In the genomic region with DNA sequence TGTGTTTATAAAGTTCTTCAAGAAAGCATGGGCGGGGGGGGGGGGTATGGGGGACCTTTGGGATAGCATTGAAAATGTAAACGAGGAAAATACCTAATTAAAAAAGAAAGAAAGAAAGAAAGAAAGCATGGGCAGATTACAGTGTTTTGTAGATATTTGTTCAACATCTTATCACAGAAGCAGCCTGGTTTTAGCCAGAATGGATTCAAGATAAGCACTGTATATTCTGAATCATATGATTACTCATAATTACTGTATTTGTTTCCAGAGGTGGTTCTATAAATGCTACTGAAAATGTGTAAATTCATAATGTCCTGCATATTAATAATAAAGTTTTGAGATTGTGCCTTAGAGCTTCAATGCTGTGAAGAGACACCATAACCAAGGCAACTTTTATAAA, we compare ENCODE assay signal across 23 mouse cellular contexts. TPM values are rescaled to one million over a fixed set of nuclear protein-coding genes. Genes with fewer than 3 reads are reported as not detected.
DNase-seq lines count a peak whose midpoint lies in the region; ATAC-seq and TF ChIP-seq lines count a peak whose summit lies in the region.
"Had no signal": no experiment of that assay in that cellular context is flagged by ENCODE, and none has a peak within 500 bp of the region (broad histone marks: within the 10 kb centered on the region; RNA-seq: fewer than 3 reads in every experiment).

No protein-coding gene starts in this region.

- peak overlapping the region; percentile 17; the same call in 1 of the 2 replicates for H3K4me2 ChIP-seq in liver, embryonic 16.5 days (ENCODE audit: low read depth, low read length)
- H3K4me2 ChIP-seq in liver, embryonic 11.5 days, result no peak overlapping the region
- H3K4me2 ChIP-seq in liver, postnatal 0 days (ENCODE audit: low read depth, low read length), result peak overlapping the region; percentile 35; the same call in 1 of the 2 replicates
- H3K4me2 ChIP-seq in hindbrain, embryonic 13.5 days, result no peak overlapping the region
- H3K4me2 ChIP-seq: embryonic facial prominence, embryonic 12.5 days; embryonic facial prominence, embryonic 15.5 days; forebrain, embryonic 12.5 days; forebrain, embryonic 15.5 days; hindbrain, embryonic 12.5 days; intestine, embryonic 15.5 days had no signal

- no peak for TF ChIP-seq POLR2A in MEL (IDR thresholded peaks at IDR 0.05; ENCODE audit: control insufficient read depth in 1 of 2, insufficient read depth in 1 of 2, low read depth in 1 of 2, low read length in 2 of 2, poor library complexity in 1 of 2)

- H3K4me3 ChIP-seq in liver, embryonic 16.5 days (ENCODE audit: low read depth, low read length), result no peak overlapping the region
- H3K4me3 ChIP-seq in liver, embryonic 11.5 days (ENCODE audit: low read depth, low read length), result no peak overlapping the region
- H3K4me3 ChIP-seq in MEL (ENCODE audit: control insufficient read depth in 1 of 2, insufficient read depth in 1 of 2, low read depth in 2 of 2, low read length in 2 of 2), result peak overlapping the region in 1 of 2 experiments; percentile 2; a peak in 1 of 4 replicates
- no peak overlapping the region for H3K4me3 ChIP-seq in liver, postnatal 0 days (ENCODE audit: low read depth, low read length)
- H3K4me3 ChIP-seq in hindbrain, embryonic 13.5 days, result no peak overlapping the region
- no peak overlapping the region for H3K4me3 ChIP-seq in midbrain, embryonic 10.5 days
- H3K4me3 ChIP-seq in forebrain, embryonic 10.5 days, result no peak overlapping the region
- H3K4me3 ChIP-seq: embryonic facial prominence, embryonic 12.5 days; embryonic facial prominence, embryonic 15.5 days; forebrain, embryonic 12.5 days; forebrain, embryonic 15.5 days; heart, adult 2 months; heart, embryonic 10.5 days; hindbrain, embryonic 12.5 days; intestine, embryonic 15.5 days had no signal

- TF ChIP-seq CTCF in MEL (IDR thresholded peaks at IDR 0.05 in 2 of 3, conservative IDR thresholded peaks at IDR 0.05 in 1 of 3; ENCODE audit: control insufficient read depth in 1 of 3, insufficient read depth in 1 of 3, low read depth in 2 of 3, low read length in 3 of 3, poor library complexity in 1 of 3, severe bottlenecking in 1 of 3), result no peak
- no peak for TF ChIP-seq CTCF in liver, postnatal 0 days (IDR thresholded peaks at IDR 0.05; ENCODE audit: low read depth)

- peak; percentile 75 to 86 for TF ChIP-seq EP300 in MEL (IDR thresholded peaks at IDR 0.05; ENCODE audit: low read depth in 1 of 2, low read length in 2 of 2)
- TF ChIP-seq EP300 in liver, postnatal 0 days (IDR thresholded peaks at IDR 0.05; ENCODE audit: low read depth), result peak; percentile 20; the same call in 1 of the 2 replicates

- WGBS in liver, embryonic 16.5 days (ENCODE audit: insufficient replicate concordance), result 35% methylated on average over 2 of the region's 2 CpGs
- WGBS in liver, embryonic 11.5 days, result 68% methylated on average over 2 of the region's 2 CpGs
- WGBS in liver, postnatal 0 days (ENCODE audit: insufficient replicate concordance), result 36% methylated on average over 2 of the region's 2 CpGs
- 70% methylated on average over 2 of the region's 2 CpGs for WGBS in hindbrain, embryonic 13.5 days
- 72% methylated on average over 2 of the region's 2 CpGs for WGBS in midbrain, embryonic 10.5 days
- 66% methylated on average over 2 of the region's 2 CpGs for WGBS in forebrain, embryonic 10.5 days

- peaks cover 9% of the 10 kb centered on the region for H3K79me2 ChIP-seq in MEL (ENCODE audit: control insufficient read depth, insufficient read depth, low read length, poor library complexity)

- ATAC-seq in liver, embryonic 16.5 days (ENCODE audit: low read depth), result peak; percentile 59; the same call in 1 of the 2 replicates
- ATAC-seq in liver, embryonic 11.5 days (replicated peaks; ENCODE audit: low FRiP score), result no peak
- ATAC-seq in liver, postnatal 0 days, result 0 out of 2 replicates have a peak, but pooled peaks have one; percentile 41
- ATAC-seq in hindbrain, embryonic 13.5 days (ENCODE audit: low FRiP score), result no peak
- ATAC-seq: CD4-positive, CD25-positive, alpha-beta regulatory T cell, adult 4 months; forebrain, embryonic 15.5 days; hindbrain, embryonic 16.5 days; intestine, embryonic 15.5 days; Patski had no signal

- H3K4me1 ChIP-seq in liver, embryonic 16.5 days (ENCODE audit: control insufficient read depth, low read depth, low read length), result peaks cover 9% of the 10 kb centered on the region
- peaks cover 6% of the 10 kb centered on the region for H3K4me1 ChIP-seq in liver, embryonic 11.5 days (replicated peaks; ENCODE audit: control insufficient read depth, insufficient read depth, low read length)
- peaks cover 16 to 36% of the 10 kb centered on the region in 2 experiments for H3K4me1 ChIP-seq in MEL (ENCODE audit: control insufficient read depth in 1 of 2, insufficient read depth in 2 of 2, low read length in 2 of 2)
- peaks cover 12% of the 10 kb centered on the region for H3K4me1 ChIP-seq in liver, postnatal 0 days (ENCODE audit: insufficient read depth)
- peaks cover 8% of the 10 kb centered on the region for H3K4me1 ChIP-seq in hindbrain, embryonic 13.5 days (replicated peaks)
- peaks cover 8% of the 10 kb centered on the region for H3K4me1 ChIP-seq in midbrain, embryonic 10.5 days
- H3K4me1 ChIP-seq in forebrain, embryonic 10.5 days, result peaks cover 7% of the 10 kb centered on the region

- no peaks in the 10 kb centered on the region for H3K27me3 ChIP-seq in liver, embryonic 16.5 days (ENCODE audit: control insufficient read depth, insufficient read depth, low read depth, low read length)
- no peaks in the 10 kb centered on the region for H3K27me3 ChIP-seq in liver, embryonic 11.5 days (replicated peaks; ENCODE audit: control insufficient read depth, insufficient read depth, low read length)
- no peaks in the 10 kb centered on the region; a peak in 1 of 4 replicates for H3K27me3 ChIP-seq in MEL (ENCODE audit: control insufficient read depth in 1 of 2, insufficient read depth in 2 of 2, low read length in 2 of 2)
- no peaks in the 10 kb centered on the region for H3K27me3 ChIP-seq in liver, postnatal 0 days (ENCODE audit: insufficient read depth, low read length)
- H3K27me3 ChIP-seq in hindbrain, embryonic 13.5 days, result no peaks in the 10 kb centered on the region
- H3K27me3 ChIP-seq in midbrain, embryonic 10.5 days (ENCODE audit: low read depth, poor library complexity, severe bottlenecking), result no peaks in the 10 kb centered on the region
- no peaks in the 10 kb centered on the region for H3K27me3 ChIP-seq in forebrain, embryonic 10.5 days (ENCODE audit: poor library complexity, severe bottlenecking)
- H3K27me3 ChIP-seq: embryonic facial prominence, embryonic 12.5 days; embryonic facial prominence, embryonic 15.5 days; forebrain, embryonic 12.5 days; forebrain, embryonic 15.5 days; hindbrain, embryonic 12.5 days; intestine, embryonic 15.5 days; Patski had no signal

- TF ChIP-seq RAD21 in MEL (IDR thresholded peaks at IDR 0.05; ENCODE audit: low read depth, low read length), result no peak

- H3K27ac ChIP-seq in liver, embryonic 16.5 days (ENCODE audit: low read length), result 0 out of 2 replicates have a peak overlapping the region, but pooled peaks have one; percentile 44
- H3K27ac ChIP-seq in liver, embryonic 11.5 days (ENCODE audit: low read depth, low read length), result no peak overlapping the region
- H3K27ac ChIP-seq in MEL (ENCODE audit: control insufficient read depth, low read depth, low read length), result peak overlapping the region; percentile 84
- H3K27ac ChIP-seq in liver, postnatal 0 days (ENCODE audit: low read depth), result peak overlapping the region; percentile 39; the same call in 1 of the 2 replicates
- no peak overlapping the region for H3K27ac ChIP-seq in hindbrain, embryonic 13.5 days
- no peak overlapping the region for H3K27ac ChIP-seq in midbrain, embryonic 10.5 days (replicated peaks)
- no peak overlapping the region for H3K27ac ChIP-seq in forebrain, embryonic 10.5 days
- H3K27ac ChIP-seq: embryonic facial prominence, embryonic 12.5 days; embryonic facial prominence, embryonic 15.5 days; forebrain, embryonic 12.5 days; forebrain, embryonic 15.5 days; heart, adult 2 months; heart, embryonic 10.5 days; hindbrain, embryonic 12.5 days; intestine, embryonic 15.5 days had no signal

- no peaks in the 10 kb centered on the region for H3K36me3 ChIP-seq in liver, embryonic 16.5 days (ENCODE audit: control insufficient read depth, insufficient read depth)
- H3K36me3 ChIP-seq in liver, embryonic 11.5 days (ENCODE audit: control insufficient read depth, insufficient read depth, low read length), result peaks cover 14% of the 10 kb centered on the region
- H3K36me3 ChIP-seq in MEL (ENCODE audit: control insufficient read depth in 1 of 2, insufficient read depth in 2 of 2, low read length in 2 of 2), result peaks cover 0 to 34% of the 10 kb centered on the region in 2 experiments; a peak in 2 of 4 replicates
- H3K36me3 ChIP-seq in liver, postnatal 0 days (replicated peaks; ENCODE audit: insufficient read depth, low read length), result no peaks in the 10 kb centered on the region
- H3K36me3 ChIP-seq in hindbrain, embryonic 13.5 days, result peaks cover 25% of the 10 kb centered on the region
- peaks cover 26% of the 10 kb centered on the region for H3K36me3 ChIP-seq in midbrain, embryonic 10.5 days
- H3K36me3 ChIP-seq in forebrain, embryonic 10.5 days (replicated peaks), result peaks cover 35% of the 10 kb centered on the region

- no peak for DNase-seq in liver, embryonic 11.5 days (ENCODE audit: low spot score)
- peak; percentile 64 for DNase-seq in MEL (ENCODE audit: low read depth, low spot score)
- DNase-seq in liver, postnatal 0 days, result no peak
- no peak for DNase-seq in midbrain, embryonic 10.5 days (ENCODE audit: low spot score)
- no peak for DNase-seq in forebrain, embryonic 10.5 days (ENCODE audit: extremely low spot score, low spot score)
- DNase-seq: cerebellum, adult 18-20 months; cerebellum, adult 9-10 months; cerebellum, postnatal 14 days; gastrocnemius, postnatal 25 days; heart, adult 2 months had no signal

- no peaks in the 10 kb centered on the region for H3K9me3 ChIP-seq in liver, embryonic 16.5 days (replicated peaks; ENCODE audit: control insufficient read depth, low read length)
- no peaks in the 10 kb centered on the region for H3K9me3 ChIP-seq in liver, embryonic 11.5 days (ENCODE audit: control insufficient read depth, low read length)
- no peaks in the 10 kb centered on the region for H3K9me3 ChIP-seq in MEL (replicated peaks; ENCODE audit: insufficient read depth, low read length)
- H3K9me3 ChIP-seq in liver, postnatal 0 days (ENCODE audit: low read length), result no peaks in the 10 kb centered on the region
- H3K9me3 ChIP-seq in hindbrain, embryonic 13.5 days, result no peaks in the 10 kb centered on the region
- H3K9me3 ChIP-seq in midbrain, embryonic 10.5 days (replicated peaks), result no peaks in the 10 kb centered on the region
- no peaks in the 10 kb centered on the region for H3K9me3 ChIP-seq in forebrain, embryonic 10.5 days
- H3K9me3 ChIP-seq: embryonic facial prominence, embryonic 12.5 days; embryonic facial prominence, embryonic 15.5 days; forebrain, embryonic 12.5 days; forebrain, embryonic 15.5 days; G1E; heart, embryonic 10.5 days; hindbrain, embryonic 12.5 days; intestine, embryonic 15.5 days had no signal

- no peak overlapping the region for H3K9ac ChIP-seq in liver, embryonic 16.5 days (ENCODE audit: low read depth, low read length)
- H3K9ac ChIP-seq in liver, embryonic 11.5 days (ENCODE audit: low read depth, low read length), result no peak overlapping the region
- no peak overlapping the region for H3K9ac ChIP-seq in MEL (ENCODE audit: control insufficient read depth, low read depth, low read length, poor library complexity, severe bottlenecking)
- H3K9ac ChIP-seq in liver, postnatal 0 days (replicated peaks), result no peak overlapping the region
- no peak overlapping the region for H3K9ac ChIP-seq in hindbrain, embryonic 13.5 days
- H3K9ac ChIP-seq: embryonic facial prominence, embryonic 12.5 days; embryonic facial prominence, embryonic 15.5 days; forebrain, embryonic 12.5 days; forebrain, embryonic 15.5 days; hindbrain, embryonic 12.5 days; intestine, embryonic 15.5 days had no signal

RNA-seq across cellular contexts. Expression of a gene that starts 14.2 kb away (rescaled TPM):
- 85.2 and 88.3 TPM in 2 replicates for polyA plus RNA-seq in liver, embryonic 16.5 days (2015; fragmentation: Nextera tagmentation; extraction: Ambion mirVana)
- 203 and 204 TPM in 2 replicates for polyA plus RNA-seq in liver, embryonic 11.5 days (2014; fragmentation: Nextera tagmentation; extraction: Ambion mirVana)
- total RNA-seq in MEL (2012; rRNA removed), result 159 and 184 TPM in 2 replicates
- polyA plus RNA-seq in MEL (2012; ENCODE audit: insufficient read depth in 1 of 2, insufficient read length in 2 of 2, low read depth in 1 of 2, low replicate concordance in 2 of 2, missing spikeins in 1 of 2), result 100 to 1,000 TPM in 1 of 2 experiments, not detected in 1; 163 TPM
- polyA plus RNA-seq in liver, postnatal 0 days (2015; fragmentation: Nextera tagmentation; extraction: Ambion mirVana), result 119 and 122 TPM in 2 replicates
- polyA plus RNA-seq in hindbrain, embryonic 13.5 days (2015; fragmentation: Nextera tagmentation; extraction: Ambion mirVana), result 171 and 172 TPM in 2 replicates
- 155 and 159 TPM in 2 replicates for polyA plus RNA-seq in midbrain, embryonic 10.5 days (2016; fragmentation: Nextera tagmentation; extraction: Ambion mirVana)
- 160 and 169 TPM in 2 replicates for polyA plus RNA-seq in forebrain, embryonic 10.5 days (2016; fragmentation: Nextera tagmentation; extraction: Ambion mirVana)

Comparison
In these comparisons a context has a peak if more than half of its experiments do, and no peak if none do; other contexts are left out.
1. ATAC-seq: peak in liver, embryonic 16.5 days (single experiment) and liver, postnatal 0 days (single experiment); none in liver, embryonic 11.5 days (single experiment) and hindbrain, embryonic 13.5 days (single experiment).
2. H3K27ac ChIP-seq: peak in liver, embryonic 16.5 days (single experiment), MEL (single experiment) and liver, postnatal 0 days (single experiment); none in liver, embryonic 11.5 days (single experiment), hindbrain, embryonic 13.5 days (single experiment), midbrain, embryonic 10.5 days (single experiment) and forebrain, embryonic 10.5 days (single experiment).
3. H3K4me2 ChIP-seq: peak in liver, embryonic 16.5 days (single experiment) and liver, postnatal 0 days (single experiment); none in liver, embryonic 11.5 days (single experiment) and hindbrain, embryonic 13.5 days (single experiment).